Mouse (Mus musculus): ENCODE data around the gene Rab17. TPM values are rescaled to one million over a fixed set of nuclear protein-coding genes. Genes with fewer than 3 reads are reported as not detected.

Gene Rab17
- polyA plus RNA-seq, 3 experiments from 2014 or later: not detected

GRCm38 (mm10) chr1:90927929-90928574 lies 41.4 kb downstream of the Rab17 start:
- ATAC-seq: no peak

DNA sequence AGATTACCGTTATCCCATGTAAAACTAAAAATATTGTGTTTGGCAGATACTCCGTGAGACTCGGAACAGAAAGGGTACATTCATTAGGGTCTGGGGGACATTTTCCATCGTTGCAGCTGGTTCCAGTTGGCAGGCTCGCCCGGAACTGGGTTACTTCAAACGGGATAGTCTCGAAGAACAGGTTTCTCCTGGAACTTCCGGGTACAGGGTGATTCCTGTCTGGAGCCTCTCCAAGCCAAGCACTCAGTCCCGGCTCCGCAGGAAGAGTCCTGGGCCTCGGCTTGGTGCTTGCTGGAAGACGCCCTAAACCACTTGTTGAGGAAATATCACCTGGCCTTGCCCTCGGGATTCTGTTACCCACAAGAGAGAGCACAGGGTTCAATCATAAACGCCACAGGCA lies 42.2 kb downstream of the Rab17 start:
- ATAC-seq: no peak

DNA sequence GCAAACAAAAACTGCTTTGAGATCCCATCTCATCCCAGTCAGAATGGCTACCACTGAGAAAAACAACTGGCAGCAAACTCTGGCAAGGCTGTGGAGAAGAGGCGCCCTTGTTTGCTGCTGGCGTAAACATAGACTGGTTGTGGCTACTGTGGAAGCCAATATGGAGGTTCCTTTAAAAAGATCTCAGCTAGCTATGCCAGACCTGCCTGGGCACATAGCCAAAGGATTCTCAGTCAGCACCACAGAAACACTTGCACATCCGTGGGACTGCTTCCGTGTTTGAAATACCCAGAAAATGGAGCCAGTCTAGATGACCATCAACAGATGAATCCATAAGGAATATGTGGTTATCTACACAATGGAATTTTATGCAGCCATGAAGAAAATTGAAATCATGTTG lies 43.4 kb downstream of the Rab17 start:
- no peak for ATAC-seq

DNA sequence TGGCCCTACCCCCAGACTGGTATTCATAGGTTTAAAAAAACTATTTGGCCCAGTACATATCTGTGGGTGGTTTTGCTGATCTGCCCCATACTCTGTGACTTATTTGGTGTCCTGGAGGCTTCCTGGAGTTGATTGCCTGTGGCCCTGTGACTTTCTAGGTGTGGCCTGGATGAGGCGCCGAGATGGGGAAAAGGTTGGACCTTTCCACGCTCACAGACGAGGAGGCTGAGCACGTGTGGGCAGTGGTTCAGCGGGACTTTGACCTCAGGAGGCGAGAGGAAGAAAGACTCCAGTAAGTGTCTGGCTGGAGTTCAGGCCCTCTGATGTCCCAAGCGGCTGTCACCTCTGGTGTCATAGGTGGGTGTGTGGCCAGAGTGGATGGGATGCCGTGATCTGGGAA lies 47.8 kb downstream of the Rab17 start:
- no peak for ATAC-seq

DNA sequence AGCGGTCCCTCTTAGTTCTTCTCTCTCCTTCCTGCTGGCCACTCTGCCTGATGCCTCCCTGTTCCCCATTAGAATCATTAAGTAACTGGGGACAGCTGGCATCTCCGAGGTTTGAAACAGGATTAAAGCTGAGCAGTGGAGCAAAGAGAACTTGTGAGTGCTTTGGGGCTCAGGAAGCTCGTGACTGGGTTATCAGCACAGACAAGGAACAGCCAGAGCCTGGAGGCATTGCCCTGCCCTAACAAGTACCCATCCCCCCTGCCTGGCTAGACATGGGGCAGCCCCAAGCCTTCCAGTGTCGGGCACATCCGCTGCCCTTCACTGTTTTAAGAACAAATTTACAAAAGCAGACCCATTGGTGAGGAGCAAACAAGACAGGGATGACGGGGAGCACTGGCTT lies 52.0 kb downstream of the Rab17 start:
- ATAC-seq: no peak

DNA sequence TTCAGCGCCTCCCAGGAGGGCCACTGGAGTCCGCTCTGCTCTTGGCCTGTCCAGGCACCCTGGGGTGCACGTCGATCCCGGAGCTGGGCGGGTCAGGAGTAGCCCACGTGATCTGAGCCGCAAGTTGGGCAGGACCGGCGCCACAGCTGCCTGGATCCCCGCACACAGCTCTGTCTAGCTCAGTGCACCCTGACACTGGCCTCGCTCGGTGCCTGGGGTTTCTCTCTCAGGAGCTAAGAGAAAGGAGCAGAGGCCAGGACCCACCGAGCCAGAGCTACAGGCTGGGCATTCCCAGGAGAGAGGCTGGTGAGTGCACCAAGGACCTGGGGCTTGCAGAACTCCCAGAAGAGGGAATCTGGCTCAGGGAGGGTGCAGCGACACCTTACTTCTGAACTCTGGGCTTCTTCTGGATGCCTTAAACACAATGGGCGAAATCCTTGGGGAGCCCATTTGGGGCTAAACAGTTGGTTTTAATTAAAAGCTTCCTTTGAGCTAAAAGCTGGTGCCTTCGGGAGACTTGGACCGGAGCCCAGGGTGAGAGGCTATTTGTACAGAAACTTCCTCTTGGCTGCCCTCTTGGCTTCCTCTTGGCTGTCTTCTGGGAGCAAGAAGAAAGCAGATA lies 54.4 kb downstream of the Rab17 start, which contains the start of gene Mlph:
Gene Mlph (plus strand): TSS at position 138 of the 622 bp plus-strand sequence.
- no peak for ATAC-seq

DNA sequence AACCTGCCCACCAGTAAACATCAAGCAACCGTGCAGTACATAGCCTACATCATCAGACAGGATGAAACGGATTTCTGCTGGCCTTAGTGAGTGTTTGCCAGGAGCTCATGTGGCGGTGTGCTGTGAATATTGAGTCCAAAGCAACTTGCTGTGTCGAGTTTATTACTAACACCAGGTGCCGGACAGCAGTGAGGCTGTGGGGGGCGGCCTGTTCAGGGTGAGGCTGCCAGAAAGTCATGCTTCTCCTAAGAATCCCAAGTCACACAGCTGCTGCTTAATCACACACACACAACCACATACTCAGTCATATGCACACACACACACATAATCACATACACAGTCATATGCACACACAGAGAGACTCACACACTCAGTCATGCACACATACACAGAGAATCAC lies 56.2 kb downstream of the Rab17 start:
- ATAC-seq: no peak

- ATAC-seq: no peak
Measured at GRCm38 (mm10) chr1:90909631-90910152, 59.8 kb downstream of the Rab17 start.

GRCm38 (mm10) chr1:90909161-90909560 lies 60.3 kb downstream of the Rab17 start:
- ATAC-seq: no peak

Other genes starting within 250 kb of the Rab17 start
- under 1 TPM in 1 of 3 experiments, not detected in 2; 0.08 TPM for gene Col6a3, start 125.7 kb downstream of the Rab17 start, polyA plus RNA-seq (2017; shearing (Covaris generic))
- not detected for gene Mlph, start 54.6 kb downstream of the Rab17 start, polyA plus RNA-seq (2017; shearing (Covaris generic))
- gene Prlh, start 16.6 kb downstream of the Rab17 start, polyA plus RNA-seq (2017; shearing (Covaris generic)): not detected
- gene Lrrfip1, start 29.1 kb upstream of the Rab17 start, polyA plus RNA-seq (2017; shearing (Covaris generic)): 100 to 1,000 TPM; 200 to 230 (median 201) TPM
- 1 to 10 TPM in 2 of 3 experiments, not detected in 1; 1.3 to 8.0 TPM for gene Rbm44, start 175.4 kb upstream of the Rab17 start, polyA plus RNA-seq (2017; shearing (Covaris generic))
- gene Ramp1, start 210.2 kb upstream of the Rab17 start, polyA plus RNA-seq (2017; shearing (Covaris generic)): 10 to 100 TPM; 10.3 to 37.8 (median 35.7) TPM

Data from inflammation-experienced regulatory T-cells, adult 6 months (primary cell).